Mouse (Mus musculus): ENCODE data around the gene Lyrm1.

DNA sequence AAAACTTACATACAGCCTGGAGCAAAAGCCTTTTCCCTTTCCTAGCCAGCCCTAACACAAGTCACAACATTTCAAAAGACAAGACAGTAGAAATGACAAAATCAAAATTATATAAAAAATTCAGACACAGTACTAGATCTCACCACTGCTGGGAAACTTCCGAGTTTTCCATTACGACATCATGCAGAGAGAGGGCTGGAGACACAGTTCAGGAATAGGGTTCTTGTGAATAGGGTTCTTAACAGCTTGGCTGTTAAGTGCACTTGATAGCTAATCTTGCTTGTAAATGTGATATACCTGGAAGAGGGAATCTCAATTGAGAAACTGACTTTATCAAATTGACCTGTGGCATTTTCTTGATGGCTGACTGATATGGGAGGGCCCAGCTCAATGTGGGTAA is 14.4 kb upstream of the Lyrm1 start:
- TF ChIP-seq SIN3A (IDR thresholded peaks at IDR 0.05; ENCODE audit: low read length), result no peak
- no peak for TF ChIP-seq ZC3H11A (IDR thresholded peaks at IDR 0.05; ENCODE audit: low read depth, low read length)
- no peak for TF ChIP-seq RAD21 (IDR thresholded peaks at IDR 0.05; ENCODE audit: low read depth, low read length)
- no peak for TF ChIP-seq MAFK (IDR thresholded peaks at IDR 0.05; ENCODE audit: insufficient replicate concordance, low read length)
- no peak for TF ChIP-seq ZMIZ1 (IDR thresholded peaks at IDR 0.05; ENCODE audit: low read depth, low read length)
- TF ChIP-seq POLR2A (IDR thresholded peaks at IDR 0.05; ENCODE audit: low read depth, low read length), result no peak
- no peak for TF ChIP-seq JUN (IDR thresholded peaks at IDR 0.05; ENCODE audit: insufficient read depth, low read depth, low read length)
- TF ChIP-seq UBTF (IDR thresholded peaks at IDR 0.05; ENCODE audit: low read depth, low read length), result no peak
- no peak for TF ChIP-seq ZKSCAN1 (IDR thresholded peaks at IDR 0.05; ENCODE audit: borderline replicate concordance, low read depth, low read length)
- TF ChIP-seq MAX (IDR thresholded peaks at IDR 0.05; ENCODE audit: low read length), result no peak
- no peak for TF ChIP-seq JUND (conservative IDR thresholded peaks at IDR 0.05; ENCODE audit: low read depth, low read length)
- TF ChIP-seq CTCF (conservative IDR thresholded peaks at IDR 0.05 in 1 of 2, IDR thresholded peaks at IDR 0.05 in 1 of 2; ENCODE audit: low read depth in 2 of 2, low read length in 2 of 2), result no peak
- TF ChIP-seq MEF2A (IDR thresholded peaks at IDR 0.05; ENCODE audit: borderline replicate concordance, low read depth, low read length), result no peak

All from CH12.LX (cell line).